Mouse (Mus musculus): ENCODE measurements around the gene Rnps1.
"Not testable (repeated sequence)": the region's sequence is repeated elsewhere in the genome, so short reads cannot be mapped to it uniquely, and the experiment has no call there.

Gene Rnps1

DNA sequence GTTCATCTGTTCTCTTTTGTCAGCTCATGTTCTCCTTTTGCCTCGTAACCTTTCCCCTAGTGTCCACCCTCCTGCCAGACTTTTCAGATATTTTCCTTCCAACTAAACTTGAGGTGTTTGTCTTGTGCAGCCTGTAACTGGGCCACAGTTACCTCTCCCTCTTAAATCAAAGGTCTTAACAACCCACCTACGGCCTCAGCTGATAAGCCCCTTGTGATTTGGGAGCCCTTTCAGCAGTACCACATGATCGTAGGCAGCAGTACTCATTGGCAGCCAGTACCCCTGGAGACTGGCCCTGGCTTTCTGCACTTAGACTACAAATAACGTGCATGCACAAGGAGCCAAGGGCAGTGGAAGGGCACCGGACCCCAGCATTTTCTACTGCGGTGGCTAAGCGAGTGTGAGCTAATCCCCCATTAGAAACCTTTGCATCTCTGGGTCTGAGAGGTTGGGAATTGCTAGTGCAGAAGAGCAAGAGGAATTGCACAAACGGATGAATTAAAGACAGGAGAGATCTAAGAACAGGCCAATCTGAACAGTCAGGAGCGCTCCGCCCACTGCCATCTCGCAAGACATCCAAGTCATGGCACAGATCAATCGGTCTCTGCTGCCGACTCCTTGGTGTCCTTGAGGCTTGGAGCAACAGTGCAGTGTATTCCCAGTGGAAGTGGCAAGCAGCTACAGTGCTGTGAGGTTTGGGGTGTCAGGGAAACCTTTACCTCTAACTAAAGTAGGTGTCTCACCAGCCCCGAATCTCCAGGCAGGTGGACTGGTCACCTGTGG is 15.0 kb downstream of the Rnps1 start:
- no peak for DNase-seq (ENCODE audit: low spot score)

DNA sequence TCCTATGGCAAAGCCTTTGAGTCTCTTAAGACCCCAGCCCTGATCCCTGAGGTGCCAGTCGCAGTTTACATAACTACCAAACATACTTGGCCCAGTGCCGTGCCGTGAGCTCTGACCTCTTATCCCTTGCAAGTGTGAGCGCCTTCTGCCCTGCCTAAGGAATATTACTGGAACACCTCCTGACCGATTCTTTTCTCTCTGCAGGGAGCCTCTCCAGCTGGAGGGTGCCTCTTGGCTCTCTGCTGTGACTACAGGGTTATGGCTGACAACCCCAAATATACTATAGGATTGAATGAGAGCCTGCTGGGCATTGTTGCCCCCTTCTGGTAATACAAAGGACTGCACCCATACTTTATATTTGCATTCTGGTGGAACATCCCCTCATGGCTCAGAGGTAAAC is 22.7 kb downstream of the Rnps1 start:
- DNase-seq (ENCODE audit: low spot score): peak; percentile 39

DNA sequence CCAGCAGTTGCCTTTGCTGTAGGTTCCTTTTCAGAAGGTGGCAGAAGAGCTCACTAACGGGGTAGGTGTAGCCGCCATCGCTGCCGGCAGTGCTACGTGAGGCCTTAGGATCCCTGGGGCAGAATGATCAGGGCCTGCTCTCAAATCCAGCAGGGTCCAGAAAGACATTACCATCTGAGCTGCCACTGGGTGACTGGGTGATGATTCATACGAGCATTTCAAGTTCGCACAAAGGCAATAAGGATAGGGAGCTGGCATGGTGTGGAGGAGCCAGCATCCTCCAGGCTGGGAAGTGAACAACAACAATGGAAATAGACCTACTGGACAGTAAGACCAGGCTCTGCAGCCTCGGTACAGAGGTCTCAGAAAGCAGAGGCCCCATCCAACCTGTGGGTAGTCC is 26.0 kb downstream of the Rnps1 start:
- no peak for DNase-seq (ENCODE audit: low spot score)

DNA sequence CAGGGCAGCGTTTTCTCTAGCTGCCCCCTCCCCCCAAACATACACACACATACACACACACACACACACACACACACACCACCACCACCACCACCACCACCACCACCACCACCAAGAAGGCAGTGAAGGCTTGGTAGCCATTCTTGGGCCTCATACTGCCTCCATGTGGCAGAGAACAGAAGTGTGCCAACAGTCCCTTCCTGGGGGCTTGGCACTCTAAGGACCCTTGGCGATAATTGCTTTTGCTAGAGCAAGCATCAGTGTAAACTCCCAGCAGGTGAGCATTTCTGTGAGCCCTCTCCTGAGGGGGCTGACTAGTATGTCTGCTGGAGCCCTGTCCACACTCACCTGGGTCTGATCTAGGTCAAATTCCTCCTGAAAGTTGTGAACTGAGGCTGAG is 26.8 kb downstream of the Rnps1 start:
- DNase-seq (ENCODE audit: low spot score): no peak

DNA sequence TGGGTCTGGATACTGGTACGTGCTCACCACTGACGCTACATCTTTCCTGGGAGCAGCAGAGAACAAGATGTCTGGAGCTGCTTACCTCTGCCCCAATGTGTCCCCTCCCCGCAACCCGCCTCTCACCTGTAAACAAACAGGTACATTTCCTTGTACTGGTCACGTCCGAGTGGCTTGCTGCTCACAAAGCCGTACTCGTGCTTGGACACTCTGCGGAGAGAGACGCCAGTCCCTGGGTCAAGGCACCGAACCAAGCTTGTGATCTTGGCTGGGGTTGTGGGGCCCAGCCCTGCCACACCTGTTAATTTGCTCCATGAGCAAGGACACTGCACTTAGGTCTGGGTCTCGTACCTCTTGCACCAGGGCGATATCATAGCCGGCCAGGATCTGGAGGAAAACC is 27.7 kb downstream of the Rnps1 start:
- DNase-seq (ENCODE audit: low spot score): no peak

DNA sequence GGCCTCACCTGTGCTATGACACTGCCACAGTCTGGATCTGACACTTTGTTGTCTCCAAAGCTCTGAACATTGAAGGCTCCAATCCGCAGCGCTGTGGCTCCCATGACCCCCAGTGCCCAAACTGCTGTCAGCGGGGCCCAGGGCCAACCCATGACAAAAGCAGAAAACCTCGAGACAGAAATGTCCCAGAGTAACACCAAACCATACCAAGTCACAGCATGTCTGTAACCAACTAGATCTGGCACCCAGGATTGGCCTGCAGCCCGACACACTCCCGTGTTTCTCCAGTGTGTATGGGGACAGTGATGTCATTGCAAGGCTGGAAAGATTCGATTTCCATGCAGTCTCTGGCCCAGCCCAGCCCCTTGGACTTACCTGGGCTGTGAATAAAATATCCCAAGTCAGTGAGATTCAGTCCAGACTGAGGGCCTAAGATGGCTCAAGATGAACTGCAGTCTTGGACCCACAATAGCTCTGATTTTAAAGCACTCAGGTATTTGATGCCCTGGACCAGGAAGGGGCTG is 28.3 kb downstream of the Rnps1 start, which contains the start of gene Dnase1l2:
Gene Dnase1l2, minus strand, starts transcription at position 474 of the 524 bp plus-strand sequence.
- DNase-seq (ENCODE audit: low spot score): no peak

DNA sequence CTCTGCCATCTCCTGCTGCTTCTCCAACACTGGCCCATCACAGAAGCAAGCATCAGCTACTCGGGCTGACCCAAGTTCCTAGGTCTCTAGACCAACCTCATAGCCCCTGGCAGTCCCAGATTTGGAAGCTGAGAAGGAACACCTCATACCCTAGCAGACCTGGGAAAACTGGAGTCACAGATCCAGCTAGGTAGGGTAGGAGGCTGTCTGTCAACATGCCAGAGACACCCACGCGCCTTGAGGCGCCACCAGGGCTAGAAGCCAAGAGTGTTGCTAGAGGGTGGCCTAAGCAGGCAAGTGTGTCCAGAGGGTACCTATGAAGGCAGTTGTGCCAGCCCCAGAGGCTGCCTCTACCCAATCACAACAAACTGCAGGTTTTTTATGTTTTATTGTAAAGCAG is 29.0 kb downstream of the Rnps1 start:
- DNase-seq (ENCODE audit: low spot score): no peak

DNA sequence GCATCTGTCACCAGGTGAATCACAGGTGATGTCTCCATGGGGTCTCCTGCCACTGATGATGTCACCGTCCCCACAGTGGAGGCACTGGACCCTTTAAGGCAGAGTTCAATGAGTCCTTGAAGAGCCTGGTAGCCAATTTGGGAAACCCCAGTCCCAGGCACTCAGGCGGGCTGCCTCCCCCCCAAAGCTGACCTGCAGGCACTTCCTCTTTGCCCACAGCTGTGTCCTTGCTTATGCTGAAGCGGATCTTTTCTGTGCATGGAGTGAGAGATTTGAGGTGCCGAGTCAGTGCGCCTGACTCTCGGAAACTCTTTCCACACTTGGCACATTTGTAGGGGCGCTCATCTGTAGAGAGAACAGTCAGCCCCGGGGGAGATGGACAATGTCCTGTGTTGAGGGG is 32.2 kb downstream of the Rnps1 start:
- DNase-seq (ENCODE audit: low spot score): no peak

DNA sequence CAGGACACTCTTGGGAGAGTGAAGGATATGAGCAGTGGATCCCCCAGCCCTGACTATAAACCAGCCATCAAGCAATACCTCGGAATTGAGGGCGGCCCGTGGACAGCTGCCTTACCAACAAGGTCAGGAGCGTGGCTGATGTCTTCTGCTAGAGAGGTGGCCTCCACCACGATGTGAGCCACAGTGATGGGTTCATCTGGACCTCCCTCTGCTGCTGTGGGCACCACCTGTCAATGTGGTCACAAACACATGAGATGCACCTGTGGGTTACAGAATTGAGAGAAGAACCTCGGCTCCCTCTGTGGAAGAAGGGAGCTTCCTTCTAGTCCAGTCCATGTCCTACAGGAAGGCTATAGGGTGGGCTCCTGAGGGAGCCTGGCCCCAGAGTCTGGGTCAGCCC is 35.1 kb downstream of the Rnps1 start:
- no peak for DNase-seq (ENCODE audit: low spot score)

DNA sequence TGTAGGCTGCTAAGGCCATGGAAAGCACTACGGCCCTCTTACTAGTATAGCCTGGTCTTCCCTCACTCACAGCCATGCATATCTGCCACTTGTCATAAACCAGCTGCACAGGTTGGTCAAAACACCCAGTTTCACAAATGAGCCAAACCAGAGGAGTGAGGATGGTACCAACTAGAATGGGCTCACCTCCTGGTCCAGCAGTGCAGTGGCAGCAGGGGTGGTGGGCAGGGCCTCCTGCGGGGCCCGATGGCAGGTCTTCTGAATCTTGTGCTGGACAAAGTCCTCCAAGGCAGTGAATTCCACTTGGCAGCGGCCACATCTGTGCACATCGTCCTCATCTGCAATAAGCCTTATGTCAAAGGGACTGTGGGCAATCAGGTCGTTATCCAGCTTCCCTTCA is 36.9 kb downstream of the Rnps1 start:
- no peak for DNase-seq (ENCODE audit: low spot score)

DNA sequence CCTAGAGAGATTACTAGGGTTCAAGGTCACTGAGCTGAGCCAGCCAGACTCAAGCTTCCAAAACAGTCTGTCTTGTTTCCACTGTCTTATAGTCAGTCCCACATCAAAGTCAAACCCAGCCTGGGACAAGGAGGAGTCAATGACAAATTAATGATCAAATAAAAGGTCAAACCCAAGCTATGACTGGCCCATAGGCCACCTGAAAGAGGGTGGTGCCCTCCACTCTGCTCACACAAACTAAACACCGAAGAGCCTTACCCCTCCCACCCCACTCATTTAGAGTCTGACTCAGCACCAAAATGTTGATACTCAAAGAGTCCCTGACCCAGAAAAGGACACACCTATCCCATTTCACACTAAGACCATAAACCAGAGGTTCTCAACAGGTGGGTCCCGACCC is 39.0 kb downstream of the Rnps1 start:
- DNase-seq (ENCODE audit: low spot score): no peak

DNA sequence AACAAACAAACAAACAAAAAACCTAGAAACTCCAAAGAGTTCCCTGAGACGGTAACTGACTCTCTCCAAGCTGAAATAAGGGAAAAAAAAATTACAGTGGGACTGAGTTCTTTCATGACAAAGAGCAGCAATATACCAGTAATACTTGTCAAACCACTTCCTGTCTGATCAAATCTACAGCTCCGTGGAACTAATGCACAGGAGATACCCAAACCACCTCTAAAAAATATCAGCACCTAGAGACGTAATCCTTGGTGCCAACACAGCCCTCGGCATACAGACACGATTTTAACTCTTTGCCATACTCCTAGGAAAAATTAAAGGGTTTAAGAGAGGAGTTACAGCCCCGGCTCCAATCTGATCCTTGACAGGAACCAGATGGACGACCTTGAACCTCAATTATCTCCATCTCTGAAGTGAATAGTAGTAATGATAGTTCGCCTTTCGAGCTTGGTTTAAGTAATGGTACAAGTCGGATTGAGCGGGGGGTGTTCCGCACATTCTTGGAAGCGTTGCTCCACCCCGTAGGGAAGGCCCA is 39.9 kb downstream of the Rnps1 start:
- DNase-seq (ENCODE audit: low spot score): no peak

DNA sequence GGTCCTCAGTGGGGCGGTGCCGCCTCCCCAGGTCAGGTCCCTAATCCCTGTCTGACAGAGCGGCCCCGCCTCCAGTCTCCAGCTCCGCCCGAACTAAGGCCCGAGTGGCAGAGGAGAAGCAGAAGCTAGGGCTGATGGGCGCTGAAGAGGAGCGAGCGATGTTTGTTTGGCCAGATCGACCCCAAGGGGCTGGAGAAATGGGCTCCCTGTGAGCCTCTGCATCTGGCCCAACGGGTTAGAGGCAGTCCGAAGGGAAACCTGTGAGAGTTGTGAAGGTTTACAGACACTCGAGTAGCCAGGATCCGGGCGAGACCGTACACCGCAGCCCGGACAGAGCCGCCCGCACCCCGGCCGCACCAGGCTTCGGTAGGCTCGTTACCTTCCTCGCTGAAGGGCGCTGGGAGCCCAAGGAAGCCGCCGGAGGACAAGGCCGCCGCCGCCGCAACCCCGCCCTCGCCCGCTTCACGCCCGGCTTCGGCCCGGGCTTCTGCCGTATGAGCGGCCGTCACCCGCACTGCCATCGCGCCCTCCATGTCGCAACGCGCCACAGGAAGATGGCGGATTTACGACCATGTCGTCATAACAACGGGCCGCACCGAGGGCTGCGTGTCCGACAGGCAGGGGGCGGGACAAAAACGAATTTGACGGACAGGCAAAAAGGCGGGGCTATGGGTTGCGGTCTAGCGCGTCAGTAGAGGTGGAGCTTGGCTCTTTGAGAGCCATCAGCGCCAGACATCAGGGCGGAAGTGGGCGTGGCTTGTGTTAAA is 40.6 kb downstream of the Rnps1 start:
- DNase-seq (ENCODE audit: low spot score): peak; percentile 100

DNA sequence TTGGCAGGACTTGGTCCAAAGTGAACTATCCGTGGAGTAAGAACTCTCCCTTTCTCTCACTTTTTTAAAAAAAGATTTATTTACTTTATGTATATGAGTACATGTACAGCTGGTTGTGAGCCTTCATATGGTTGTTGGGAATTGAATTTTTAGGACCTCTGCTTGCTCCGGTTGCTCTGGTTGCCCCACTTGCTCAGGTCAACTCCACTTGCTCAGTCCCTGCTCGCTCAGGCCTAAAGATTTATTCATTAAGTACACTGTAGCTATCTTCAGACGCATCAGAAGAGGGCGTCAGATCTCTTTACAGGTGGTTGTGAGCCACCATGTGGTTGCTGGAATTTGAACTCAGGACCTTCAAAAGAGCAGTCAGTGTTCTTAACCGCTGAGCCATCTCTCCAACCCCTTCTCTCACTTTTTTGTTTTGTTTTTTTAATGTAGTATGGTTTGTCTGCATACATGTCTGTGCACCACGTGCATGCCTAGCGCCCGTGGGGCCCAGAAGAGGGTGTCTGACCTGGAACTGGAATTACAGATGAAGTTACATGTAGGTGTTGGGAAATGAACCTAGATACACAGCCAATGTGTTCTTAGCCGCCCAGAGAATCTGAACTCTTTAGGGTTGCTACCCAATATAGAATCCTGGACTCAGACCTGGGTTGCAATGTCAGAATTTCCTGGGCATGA is 41.3 kb downstream of the Rnps1 start:
- DNase-seq (ENCODE audit: low spot score): not testable (repeated sequence)

DNA sequence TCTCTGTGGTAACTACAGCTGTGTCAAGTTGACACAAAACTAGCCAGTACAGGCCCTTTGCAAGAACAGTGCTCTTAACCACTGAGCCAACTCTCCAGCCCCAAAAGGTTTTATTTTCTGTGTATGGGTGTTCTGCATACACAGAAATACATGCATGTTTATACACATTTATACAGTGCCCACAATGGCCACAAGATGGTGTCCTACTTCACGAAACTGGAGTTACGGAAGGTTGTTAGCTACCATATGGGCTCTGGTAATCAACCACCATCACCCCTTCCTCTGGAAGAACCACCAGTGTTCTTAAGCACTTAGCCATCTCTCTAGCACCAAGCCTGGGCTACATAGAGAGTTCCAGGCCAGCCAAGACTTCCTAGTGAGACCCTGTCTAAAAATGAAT is 47.2 kb downstream of the Rnps1 start:
- DNase-seq (ENCODE audit: low spot score): no peak

DNA sequence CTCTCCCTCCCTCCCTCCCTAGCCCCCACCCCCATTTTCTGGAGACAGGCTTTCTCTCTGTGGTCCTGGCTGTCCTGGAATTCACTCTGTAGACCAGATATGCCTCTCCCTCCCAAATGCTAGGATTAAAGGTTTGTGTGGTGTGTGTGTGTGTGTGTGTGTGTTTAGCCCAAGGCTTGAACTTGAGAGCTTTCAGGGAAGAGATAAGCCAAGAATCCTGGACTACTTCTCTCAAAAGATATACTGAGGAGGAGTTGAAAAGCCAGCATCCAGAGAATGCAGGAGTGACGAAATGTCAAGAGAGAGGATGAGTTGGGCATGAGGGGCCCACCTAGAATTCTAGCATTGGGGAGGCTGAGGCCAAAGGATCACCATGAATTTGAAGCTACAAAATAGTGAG is 48.6 kb downstream of the Rnps1 start:
- DNase-seq (ENCODE audit: low spot score): no peak

DNA sequence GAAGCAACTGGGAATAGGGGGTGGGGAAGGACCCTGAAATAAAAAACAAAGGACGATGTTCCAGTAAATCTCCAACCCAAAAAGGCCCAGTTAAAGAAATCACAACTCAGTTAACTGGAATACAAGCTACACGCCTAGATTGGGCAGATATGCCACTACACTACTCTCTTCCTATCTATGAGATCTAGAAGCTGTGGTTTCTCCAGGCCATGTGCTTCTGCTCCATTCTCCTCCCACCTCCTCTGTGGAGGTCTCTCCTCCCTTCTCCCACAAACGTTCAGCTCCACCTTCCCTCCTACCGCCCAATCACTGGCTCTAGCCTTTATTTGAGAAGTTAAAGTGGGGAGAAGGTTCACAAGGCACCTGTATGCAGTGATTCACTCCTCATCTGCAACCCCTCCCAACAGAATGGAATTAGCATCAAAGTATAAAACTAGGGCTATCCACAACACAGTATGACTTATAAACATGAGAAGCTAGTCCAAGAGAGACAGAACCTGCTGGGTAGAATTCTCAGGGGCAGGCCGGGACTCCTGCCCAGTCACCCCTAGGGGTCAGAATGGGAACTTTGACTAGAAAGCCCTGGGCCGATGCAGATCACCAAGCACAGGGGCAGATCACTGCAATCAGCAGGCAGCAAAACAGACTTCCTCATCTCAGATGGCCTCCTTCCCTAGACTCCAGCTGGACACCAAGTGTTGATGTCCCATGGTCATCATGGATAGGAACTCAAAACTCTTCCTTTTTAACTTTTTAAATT is 49.2 kb downstream of the Rnps1 start:
- DNase-seq (ENCODE audit: low spot score): no peak

DNA sequence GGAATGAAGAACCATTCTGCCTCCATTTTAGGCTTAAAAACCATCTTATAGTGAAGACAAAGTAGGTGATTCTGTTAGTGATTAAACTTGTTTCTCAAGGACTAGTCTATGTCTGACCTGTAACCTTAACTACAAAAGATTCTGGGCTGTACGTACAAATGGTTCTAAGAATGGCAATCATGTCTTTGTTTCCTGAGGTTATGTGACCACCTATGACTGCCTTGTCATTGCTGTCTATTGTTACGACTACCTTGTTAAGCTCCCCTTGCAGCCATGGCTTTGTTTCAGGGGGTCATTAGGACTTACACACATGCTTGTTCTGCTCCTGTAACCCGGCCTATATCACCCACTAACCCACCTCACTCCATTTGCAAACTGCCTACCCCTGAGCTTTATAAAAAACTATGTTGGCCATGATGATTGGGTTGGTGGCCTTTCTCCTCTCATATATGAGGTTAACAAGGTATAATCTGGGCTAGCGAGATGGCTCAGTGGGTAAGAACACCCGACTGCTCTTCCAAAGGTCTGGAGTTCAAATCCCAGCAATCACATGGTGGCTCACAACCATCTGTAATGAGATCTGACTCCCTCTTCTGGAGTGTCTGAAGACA is 54.4 kb downstream of the Rnps1 start:
- no peak for DNase-seq (ENCODE audit: low spot score)

DNA sequence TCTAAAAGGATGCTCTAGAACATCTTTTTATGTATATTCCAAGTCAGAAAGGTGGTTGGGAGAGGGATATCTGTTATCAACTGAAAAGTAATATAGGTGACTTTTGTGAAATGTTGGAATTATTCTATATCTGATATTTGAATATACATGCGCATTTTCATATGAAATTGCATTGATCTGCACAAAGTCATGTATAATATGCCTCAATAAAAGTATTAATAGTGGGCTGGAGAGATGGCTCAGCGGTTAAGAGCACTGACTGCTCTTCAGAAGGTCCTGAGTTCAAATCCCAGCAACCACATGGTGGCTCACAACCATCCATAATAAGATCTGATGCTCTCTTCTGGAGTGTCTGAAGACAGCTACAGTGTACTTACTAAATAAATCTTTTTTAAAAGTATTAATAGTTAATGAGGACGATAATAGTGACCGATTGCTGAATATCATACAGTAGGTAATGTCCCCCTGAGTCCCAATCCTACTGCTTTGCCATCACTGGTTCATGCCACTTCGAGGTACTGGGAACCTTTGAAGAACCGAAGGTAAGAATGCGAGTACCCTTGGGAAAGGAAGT is 55.1 kb downstream of the Rnps1 start:
- no peak for DNase-seq (ENCODE audit: low spot score)

DNA sequence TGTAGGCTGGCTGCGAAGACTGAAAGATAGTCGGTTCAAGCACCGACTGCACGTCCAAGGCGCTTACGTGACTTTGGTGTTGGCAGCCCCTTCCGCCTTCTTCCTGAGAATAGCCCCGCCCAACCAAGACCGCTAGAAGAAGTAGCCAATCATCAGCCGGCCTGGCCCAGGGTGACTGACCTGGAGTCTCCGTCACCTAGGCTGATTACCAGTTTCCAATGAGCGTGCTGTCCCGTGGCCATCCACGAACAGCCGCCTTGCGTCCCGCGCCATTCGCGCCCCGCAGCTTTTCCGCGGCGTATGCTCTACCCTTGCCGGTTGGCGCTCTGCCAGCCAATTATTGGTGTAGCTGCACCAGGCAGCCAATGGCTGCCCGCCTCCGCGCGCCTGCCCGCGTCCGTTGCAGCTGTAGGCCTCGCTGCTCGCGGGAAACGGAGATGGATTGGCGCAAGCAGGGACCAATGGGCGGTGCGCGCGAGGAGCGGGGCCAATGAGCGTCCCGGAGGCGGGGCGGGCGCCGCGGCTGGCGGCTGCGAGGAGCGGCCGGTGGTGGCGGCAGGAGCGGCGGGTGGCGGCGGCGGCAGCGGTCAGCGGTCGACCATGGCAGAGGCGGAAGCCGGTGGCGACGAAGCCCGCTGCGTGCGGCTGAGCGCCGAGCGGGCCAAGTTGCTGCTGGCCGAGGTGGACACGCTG is 55.7 kb downstream of the Rnps1 start, which contains the start of the genes E4f1 and Pgp:
Gene E4f1, minus strand, starts transcription at position 404 of the 693 bp plus-strand sequence.
Gene Pgp, plus strand, starts transcription at position 483 of the 693 bp plus-strand sequence.
- peak; percentile 99 for DNase-seq (ENCODE audit: low spot score)

All from lung, postnatal 25 days (tissue).